Mouse (Mus musculus) thymus, postnatal 36 days (tissue): ENCODE results near the gene Rpl15.
A peak's percentile ranks its signal among the peaks of the same experiment; 100 is the strongest.
"Not testable (repeated sequence)": the region's sequence is repeated elsewhere in the genome, so short reads cannot be mapped to it uniquely, and the experiment has no call there.

Experiments used
- DNase-seq, 2 experiments: peaks; one replicate each; pipeline ENCODE4 v3.0.0; 2022; ENCODE audit warnings: mixed read lengths in 2 of 2

Gene Rpl15

DNA sequence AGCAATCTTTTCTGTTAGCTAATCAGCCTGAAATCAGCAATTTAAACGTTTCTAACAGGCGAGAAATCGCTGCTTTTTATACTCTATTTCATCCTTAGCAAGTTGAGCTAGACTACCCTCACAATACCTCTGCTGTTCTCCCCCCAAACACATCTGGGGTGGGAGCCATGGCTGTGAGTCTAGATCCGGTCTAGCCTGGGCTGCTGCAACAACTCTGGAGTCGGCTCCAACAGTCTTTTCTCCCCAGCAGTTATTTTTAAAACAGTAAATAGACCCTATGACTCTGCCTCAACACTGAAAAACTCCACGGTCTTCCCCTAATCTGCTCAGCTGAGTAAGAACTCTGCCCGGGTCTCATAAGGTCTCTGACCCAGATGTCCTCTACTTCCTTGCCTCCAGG lies 31.1 kb downstream of the Rpl15 start:
- no peak for DNase-seq

DNA sequence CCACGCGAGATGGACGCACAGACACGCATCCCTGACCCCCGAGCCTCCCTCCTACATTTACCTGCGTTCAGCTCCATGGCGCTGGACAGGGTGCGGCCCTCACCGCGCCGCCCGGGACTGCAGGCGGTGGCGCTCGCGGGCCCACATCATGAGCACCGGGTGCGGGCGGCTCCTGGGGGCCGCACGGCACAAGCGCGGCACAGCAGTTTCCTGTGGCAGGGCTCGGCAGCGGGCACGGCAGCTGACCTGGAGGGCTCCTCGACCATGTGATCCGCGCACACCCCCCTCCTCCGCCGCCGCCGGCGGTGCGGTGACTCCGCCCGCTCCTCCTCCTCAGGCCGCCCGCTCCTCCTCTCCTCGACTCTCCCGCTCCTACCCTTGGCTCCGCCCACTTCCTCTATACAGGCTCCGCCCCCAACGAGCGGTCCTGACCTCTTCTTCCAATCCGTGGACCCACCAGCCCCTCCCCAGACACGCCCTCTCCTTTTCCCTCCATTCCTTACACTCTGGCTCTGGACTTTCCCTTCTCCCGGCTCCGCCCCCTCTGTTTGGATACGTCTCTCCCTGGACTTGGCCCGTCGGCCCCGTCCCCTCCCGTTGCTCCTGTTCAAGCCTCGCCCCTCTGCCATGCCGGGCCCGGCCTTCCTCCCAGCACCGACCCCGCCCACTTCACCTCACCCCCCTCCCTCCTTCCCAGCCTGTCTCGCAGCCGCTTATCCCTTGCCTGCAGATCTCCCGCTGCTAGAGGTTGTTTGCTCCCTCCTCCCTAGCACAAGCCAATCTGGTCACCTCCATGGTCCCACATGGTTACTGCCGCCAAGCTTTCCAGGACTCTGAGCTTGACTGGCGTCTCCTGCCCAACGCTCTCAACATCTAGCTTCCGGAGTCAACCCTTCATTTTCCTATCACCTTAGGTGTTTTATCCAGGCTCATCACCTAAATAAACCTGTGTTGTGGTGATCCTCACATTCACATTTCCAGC lies 32.1 kb downstream of the Rpl15 start, which contains the start of gene Nr1d2:
TSS of gene Nr1d2 (minus strand) at position 378 of the 982 bp plus-strand sequence.
- DNase-seq: peak; percentile 97 to 98

DNA sequence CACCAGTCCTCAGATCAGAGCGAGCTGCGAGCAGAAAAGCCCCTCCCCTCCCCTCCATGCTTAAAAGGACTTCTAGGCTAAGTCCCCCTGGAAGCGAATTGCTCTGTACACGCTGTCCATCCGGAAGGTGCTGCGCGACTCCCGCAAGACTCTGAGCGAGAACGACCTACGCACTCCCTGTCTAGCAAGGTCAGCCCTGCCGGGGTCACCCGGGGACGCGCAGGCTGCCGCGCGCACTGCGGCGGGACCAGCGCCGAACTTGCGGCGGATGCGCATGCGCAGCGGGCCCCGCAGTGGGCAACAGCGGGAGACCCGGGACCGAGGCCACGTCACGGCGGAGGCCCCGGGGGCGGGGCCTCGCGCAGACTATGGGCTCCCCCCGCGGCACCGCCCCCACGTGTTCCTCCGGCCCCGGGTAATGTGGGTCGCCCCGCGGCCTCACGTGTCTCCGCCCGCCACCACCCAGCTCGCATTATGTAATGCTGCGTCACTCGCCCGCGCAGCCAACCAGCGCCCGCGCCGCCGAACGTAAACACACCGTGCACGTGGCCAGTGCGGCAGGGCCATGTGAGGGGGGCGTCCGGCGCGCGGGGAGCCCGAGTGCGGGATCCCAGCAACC lies 33.0 kb downstream of the Rpl15 start:
- peak; percentile 95 to 98 for DNase-seq

DNA sequence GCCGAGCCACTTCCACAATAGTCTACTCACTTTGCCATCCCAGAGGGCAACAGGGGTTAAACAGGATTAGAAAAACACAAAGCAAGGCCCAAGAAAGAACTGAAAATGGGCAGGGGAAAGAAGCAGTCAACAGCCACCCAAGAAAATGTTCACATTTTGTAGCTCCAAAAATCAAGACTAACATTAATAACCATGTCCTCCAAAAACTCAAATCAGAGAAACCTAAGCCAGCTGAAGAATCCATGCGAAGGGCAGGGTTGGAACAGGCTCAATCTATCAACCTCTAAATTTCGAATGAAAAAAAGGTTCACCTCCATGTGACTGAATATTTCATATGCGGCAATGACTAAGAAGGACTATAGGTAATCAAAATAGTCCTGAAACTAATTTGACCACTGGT lies 33.8 kb downstream of the Rpl15 start:
- DNase-seq: no peak

DNA sequence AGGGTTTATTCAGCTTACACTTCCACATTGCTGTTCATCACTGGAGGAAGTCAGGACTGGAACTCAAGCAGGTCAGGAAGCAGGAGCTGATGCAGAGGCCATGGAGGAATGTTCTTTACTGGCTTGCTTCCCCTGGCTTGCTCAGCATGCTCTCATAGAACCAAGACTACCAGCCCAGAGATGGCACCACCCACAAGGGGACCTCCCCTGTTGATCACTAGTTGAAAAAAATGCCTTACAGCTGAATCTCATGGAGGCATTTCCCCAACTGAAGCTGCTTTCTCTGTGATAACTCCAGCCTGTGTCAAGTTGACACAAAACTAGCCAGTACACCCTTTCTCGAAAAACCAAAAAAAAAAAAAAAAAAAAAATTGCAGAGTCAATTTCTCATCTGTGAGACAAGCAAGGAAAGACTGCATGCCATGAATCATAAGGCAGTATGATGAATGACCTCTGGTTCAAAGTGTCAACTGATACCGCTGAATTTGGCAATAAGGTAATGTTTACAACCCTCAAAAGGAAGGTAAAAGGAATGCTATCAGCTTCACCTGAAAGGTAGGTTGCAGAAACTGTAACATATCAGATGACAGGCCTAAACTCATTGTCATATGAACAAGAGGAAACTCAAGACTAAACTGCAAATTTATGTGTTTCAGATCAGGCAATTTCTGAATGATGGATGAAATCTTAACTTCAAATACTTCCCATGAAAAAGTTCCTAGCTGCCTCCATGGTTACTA lies 34.5 kb downstream of the Rpl15 start:
- DNase-seq: not testable (repeated sequence)

DNA sequence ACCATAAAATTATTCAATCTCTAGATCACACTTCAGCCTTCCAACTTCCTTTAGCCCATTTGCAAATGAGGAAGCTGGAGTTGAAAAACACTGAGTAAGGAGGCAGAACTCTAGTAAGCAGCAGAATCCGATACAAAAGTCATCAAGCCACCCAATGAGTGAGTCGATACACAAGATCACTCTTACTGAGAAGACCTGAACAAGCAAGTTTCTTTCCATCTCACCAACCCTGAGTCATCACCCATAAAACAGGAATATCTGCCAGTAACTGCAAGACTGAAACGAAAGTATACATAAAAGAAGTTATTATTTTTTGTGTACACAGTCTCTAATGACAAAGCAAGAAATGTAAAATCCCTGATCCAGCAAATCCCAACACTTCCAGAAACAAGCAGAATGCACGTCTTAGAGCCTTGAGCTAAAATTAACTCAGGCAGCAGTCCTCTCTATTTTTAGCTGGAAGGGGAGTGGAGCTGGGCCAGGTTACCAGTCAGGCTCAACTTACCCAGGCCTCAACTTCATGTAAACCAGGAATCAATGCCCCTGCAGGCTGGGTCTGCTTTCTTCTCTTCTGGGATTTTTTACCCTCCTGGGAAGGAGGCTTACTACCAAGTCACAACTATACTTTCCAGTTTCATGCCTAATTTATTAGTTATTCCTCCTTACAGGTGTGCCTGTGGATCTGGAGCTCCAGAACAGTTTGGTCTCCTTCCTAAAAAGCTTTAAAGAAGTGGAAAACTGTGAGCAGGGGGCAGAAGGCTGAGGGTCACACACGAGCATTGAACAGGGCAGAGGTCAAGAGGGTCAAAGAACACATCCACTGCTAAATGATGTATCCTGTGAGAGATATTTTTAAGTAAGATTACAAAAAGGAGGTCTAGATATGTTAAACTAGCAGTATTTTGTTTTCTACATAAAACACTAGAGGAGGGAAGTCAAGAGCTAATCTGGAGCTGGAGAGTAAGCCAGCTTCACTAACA lies 36.9 kb downstream of the Rpl15 start:
- DNase-seq: no peak

DNA sequence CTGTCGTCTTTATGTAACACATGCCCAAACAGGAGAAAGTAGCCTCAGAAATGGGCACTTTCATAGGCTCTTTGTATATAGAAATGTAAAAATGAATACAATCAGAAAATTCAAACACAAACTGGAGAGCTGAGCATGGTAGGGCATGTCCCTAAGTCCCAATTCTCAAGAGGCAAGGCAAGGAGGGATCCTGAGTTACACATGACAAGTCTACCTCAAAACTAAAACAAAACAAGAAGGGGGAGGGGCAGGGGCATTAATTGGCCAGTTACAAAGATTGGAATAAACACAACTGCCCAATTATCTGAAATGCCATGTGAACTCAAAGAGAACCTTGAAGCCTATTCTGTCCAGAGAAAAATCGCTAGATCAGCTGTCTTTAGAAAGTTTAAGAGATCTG lies 38.1 kb downstream of the Rpl15 start:
- no peak for DNase-seq

DNA sequence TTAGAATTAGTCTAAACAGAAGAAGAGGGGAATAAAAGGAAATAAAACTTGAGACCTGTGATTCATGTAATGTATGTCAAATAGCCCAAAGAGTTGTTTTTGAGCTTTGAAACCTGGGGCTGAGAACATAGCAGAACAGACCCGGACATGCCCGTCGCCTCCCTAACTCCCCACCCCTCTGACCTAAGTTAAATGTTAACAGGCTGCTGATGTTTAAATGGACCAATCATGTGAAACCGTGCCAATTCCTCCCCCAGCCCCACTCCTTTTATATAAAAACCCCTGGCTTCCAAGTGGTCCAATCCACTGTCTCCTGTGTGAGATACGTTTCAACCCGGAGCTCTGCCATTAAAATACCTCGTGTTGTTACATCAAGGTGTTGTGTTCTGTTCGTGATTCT lies 39.3 kb downstream of the Rpl15 start:
- not testable (repeated sequence) for DNase-seq

DNA sequence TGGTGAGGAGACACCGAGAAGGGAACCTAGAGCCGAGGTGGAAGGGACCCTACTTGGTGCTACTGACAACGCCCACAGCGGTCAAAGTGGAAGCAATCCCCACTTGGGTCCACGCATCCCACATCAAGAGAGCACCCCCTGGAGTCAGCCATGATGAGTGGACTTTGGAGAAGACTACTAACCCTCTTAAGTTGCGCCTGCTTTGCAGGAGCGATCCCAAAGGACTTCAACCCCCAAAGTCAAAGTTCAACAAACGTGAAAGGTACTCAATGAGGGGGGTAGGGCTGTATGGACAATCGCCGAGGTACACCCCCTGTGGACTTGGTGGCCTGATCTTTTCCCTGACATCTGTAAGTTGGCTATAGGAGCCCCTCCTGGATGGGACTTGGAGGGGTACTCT lies 41.4 kb downstream of the Rpl15 start:
- DNase-seq: not testable (repeated sequence)

DNA sequence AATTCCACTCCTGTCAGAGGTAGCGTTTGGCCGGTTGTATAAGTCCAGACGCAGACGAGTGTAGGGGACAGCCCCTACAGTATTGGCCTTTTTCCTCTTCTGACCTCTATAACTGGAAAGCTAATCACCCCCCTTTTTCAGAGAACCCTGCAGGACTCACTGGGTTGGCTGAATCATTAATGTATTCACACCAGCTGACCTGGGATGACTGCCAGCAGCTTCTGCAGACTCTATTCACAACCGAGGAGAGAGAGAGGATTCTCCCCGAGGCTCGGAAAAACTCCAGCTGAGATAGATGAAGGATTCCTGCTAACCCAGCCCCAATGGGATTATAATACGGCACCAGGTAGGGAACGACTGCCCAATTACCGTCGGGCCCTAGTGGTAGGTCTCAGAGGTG lies 45.0 kb downstream of the Rpl15 start:
- DNase-seq: not testable (repeated sequence)

DNA sequence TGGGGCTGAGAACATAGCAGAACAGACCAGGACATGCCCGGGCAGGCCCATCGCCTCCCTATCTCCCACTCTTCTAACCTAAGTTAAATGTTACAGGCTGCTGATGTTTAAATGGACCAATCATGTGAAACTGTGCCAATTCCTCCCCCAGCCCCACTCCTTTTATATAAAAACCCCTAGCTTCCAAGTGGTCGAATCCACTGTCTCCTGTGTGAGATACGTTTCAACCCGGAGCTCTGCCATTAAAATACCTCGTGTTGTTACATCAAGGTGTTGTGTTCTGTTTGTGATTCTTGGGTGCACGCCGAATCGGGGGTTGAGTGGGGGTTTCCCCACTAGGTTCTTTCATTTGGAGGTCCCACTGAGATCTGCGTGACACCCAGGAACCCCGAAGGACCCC lies 45.8 kb downstream of the Rpl15 start:
- DNase-seq: not testable (repeated sequence)

DNA sequence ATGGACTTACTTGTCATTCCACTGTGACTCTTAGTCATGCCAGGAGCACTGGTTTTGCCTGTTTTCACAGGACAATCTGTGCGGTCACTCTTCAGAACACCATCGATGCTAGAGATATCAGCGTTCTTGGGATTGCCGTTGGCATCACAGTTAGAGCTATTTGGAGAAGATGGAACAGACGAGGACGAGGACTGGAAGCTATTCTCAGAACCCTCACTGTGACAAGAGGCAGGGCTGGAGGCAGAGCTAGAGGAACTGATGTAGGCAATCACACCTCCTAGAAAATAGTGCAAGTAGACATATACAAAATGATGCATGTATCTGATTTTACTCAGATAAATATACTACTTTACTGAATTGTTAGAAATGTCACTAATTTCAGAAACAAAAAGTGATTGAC lies 49.2 kb downstream of the Rpl15 start:
- DNase-seq: no peak
